Mouse (Mus musculus) adrenal gland, postnatal 4 days (tissue): Measurements from ENCODE around the gene Nme9. TPM values are rescaled to one million over a fixed set of nuclear protein-coding genes. Genes with fewer than 3 reads are reported as not detected.

Source experiments
- DNase-seq, 2 experiments: peaks; one replicate each; pipeline ENCODE4 v3.0.0; 2021 to 2022; ENCODE audit warnings: low spot score in 2 of 2, mixed read lengths in 2 of 2
- long read RNA-seq, 2 experiments: library from polyadenylated mRNA; stranded (forward); transcript quantifications; one replicate each; pipeline ENCODE4 v2.0.0; 2021
- total RNA-seq, 2 experiments: library from RNA; stranded (reverse); gene quantifications; 2 replicates each; pipeline ENCODE4 v1.2.3; 2021

Gene Nme9
- total RNA-seq: not detected
- long read RNA-seq, experiment 1: 0 reads
- long read RNA-seq, experiment 2: 0 reads

- DNase-seq: no peak
Measured at GRCm38 (mm10) chr9:99451161-99451560, at the start of gene Nme9. TSS of gene Nme9 (plus strand) at chr9:99451475.

- DNase-seq: no peak
Measured at GRCm38 (mm10) chr9:99409280-99409679, 42.0 kb upstream of the Nme9 start.

- no peak for DNase-seq
Measured at GRCm38 (mm10) chr9:99411093-99411492, 40.2 kb upstream of the Nme9 start.

- DNase-seq: no peak
Measured at GRCm38 (mm10) chr9:99411785-99412184, 39.5 kb upstream of the Nme9 start.

GRCm38 (mm10) chr9:99416809-99417208 lies 34.5 kb upstream of the Nme9 start:
- no peak for DNase-seq

GRCm38 (mm10) chr9:99417288-99417846 lies 33.9 kb upstream of the Nme9 start:
- no peak for DNase-seq

- DNase-seq: no peak
Measured at GRCm38 (mm10) chr9:99418377-99418776, 32.9 kb upstream of the Nme9 start.

- no peak for DNase-seq
Measured at GRCm38 (mm10) chr9:99419951-99420701, 31.1 kb upstream of the Nme9 start.

GRCm38 (mm10) chr9:99421914-99422313 lies 29.4 kb upstream of the Nme9 start:
- no peak for DNase-seq

- DNase-seq: no peak
Measured at GRCm38 (mm10) chr9:99423692-99424573, 27.3 kb upstream of the Nme9 start.

- no peak for DNase-seq
Measured at GRCm38 (mm10) chr9:99424574-99424863, 26.8 kb upstream of the Nme9 start.

- no peak for DNase-seq
Measured at GRCm38 (mm10) chr9:99425262-99425661, 26.0 kb upstream of the Nme9 start.

GRCm38 (mm10) chr9:99428601-99429331 lies 22.5 kb upstream of the Nme9 start:
- DNase-seq: no peak

GRCm38 (mm10) chr9:99429845-99430244 lies 21.4 kb upstream of the Nme9 start:
- DNase-seq: no peak

- DNase-seq: no peak
Measured at GRCm38 (mm10) chr9:99430806-99431205, 20.5 kb upstream of the Nme9 start.

- no peak for DNase-seq
Measured at GRCm38 (mm10) chr9:99431346-99431745, 19.9 kb upstream of the Nme9 start.

- no peak for DNase-seq
Measured at GRCm38 (mm10) chr9:99431963-99432362, 19.3 kb upstream of the Nme9 start.

- DNase-seq: no peak
Measured at GRCm38 (mm10) chr9:99432478-99432877, 18.8 kb upstream of the Nme9 start.

- peak in 1 of 2 experiments; percentile 31 for DNase-seq
Measured at GRCm38 (mm10) chr9:99434892-99435618, 16.2 kb upstream of the Nme9 start.

- DNase-seq: peak in 1 of 2 experiments; percentile 26
Measured at GRCm38 (mm10) chr9:99435619-99436181, 15.6 kb upstream of the Nme9 start.
